Mouse (Mus musculus): Measurements from ENCODE around the gene Prkcg.

DNA sequence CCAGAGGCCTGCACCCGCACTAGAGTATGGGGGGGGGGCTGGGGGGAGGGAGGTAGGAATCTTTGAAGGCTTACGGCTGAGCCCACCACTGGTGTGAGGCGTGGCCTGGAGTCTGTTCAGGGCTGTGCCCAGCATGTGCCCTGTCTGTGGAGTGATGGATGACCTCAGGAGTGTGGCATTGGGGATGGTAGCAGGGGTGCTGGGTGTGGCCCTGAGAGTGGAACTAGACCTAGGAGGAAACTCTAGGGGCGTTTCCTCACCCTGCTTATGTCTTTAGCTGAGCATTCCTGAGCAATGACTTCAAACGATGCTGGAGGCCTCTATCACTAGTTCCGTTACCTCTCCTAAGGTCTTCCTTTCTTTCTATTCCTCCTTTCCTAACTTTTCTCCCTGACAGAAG, 2.2 kb downstream of the Prkcg start:
- no peak for TF ChIP-seq CTCF (IDR thresholded peaks at IDR 0.05; ENCODE audit: control insufficient read depth, insufficient read depth, insufficient replicate concordance, low read depth, low read length)
- no peak for TF ChIP-seq POLR2A (IDR thresholded peaks at IDR 0.05; ENCODE audit: control insufficient read depth, low read depth, low read length)

Measured in testis, adult 2 months (tissue).